Mouse (Mus musculus) right cerebral cortex, adult 2 months (tissue): Measurements from ENCODE around the gene Pttg1ip.

Experiments
- DNase-seq, 2 experiments: peaks; one replicate each; pipeline ENCODE4 v3.0.0; 2021 to 2022; ENCODE audit warnings: low spot score in 2 of 2

Pttg1ip gene

DNA sequence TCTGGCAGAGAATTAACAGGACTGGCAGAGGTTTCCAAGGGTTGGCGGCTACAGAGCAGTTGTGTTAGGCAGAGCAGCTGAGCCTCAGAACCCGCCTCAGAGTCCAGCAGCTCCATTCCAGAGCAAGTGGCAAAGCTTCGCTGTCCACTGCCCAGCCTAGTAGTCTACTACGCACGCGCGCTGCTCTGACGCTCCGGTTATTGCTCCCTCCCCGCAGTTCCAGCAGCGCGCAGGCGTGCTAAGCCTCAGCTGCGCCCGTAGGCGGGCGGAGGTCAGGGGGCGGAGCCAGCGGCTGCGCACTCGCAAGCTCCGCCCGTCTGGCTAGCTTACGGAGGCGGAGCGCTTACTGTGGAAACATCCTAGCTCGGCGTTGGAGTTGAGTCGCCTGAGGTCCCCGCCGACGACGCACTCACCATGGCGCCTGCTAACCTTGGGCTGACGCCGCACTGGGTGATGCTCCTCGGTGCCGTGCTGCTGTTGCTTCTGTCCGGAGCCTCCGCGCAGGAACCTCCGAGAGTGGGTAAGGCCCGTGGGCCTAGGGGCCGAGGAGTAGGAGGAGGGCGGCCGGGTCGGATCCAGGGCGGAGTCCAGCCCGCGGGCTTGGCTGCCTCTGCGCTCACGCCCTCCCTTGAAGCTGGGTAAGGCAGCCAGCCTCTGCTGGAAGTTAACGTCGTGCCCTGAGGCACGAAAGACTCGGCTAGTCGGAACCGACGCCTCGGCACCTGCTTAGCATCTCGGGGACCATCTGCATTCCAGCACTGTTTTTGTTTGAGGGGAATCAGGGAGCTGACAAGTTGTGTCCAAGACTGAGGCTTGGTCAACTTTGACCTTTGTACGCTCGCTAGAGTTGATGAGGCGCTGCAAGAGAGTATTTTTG lies at the start of gene Pttg1ip:
Pttg1ip (plus strand) TSS at position 313 of the 877 bp plus-strand sequence.
- peak; percentile 92 to 93 for DNase-seq

DNA sequence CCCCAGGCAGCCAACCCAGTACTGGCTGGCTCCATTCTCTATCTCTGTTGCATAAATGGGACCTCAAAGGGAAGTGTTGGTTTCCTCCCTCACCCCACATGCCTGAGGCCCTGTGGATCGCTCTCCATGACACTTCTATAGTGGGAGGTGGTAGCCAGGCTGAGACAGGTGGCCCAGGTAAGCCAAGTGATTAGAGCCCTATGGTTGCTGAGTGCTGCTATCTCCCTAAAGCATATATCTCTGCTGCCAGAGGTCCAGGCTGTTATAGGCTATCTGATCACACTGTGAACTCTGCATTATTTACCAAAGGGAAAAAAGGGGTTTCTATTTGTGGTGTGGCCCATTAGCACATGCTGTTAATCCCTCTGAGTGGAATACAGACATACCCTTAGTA lies 49.5 kb upstream of the Pttg1ip start:
- no peak for DNase-seq

DNA sequence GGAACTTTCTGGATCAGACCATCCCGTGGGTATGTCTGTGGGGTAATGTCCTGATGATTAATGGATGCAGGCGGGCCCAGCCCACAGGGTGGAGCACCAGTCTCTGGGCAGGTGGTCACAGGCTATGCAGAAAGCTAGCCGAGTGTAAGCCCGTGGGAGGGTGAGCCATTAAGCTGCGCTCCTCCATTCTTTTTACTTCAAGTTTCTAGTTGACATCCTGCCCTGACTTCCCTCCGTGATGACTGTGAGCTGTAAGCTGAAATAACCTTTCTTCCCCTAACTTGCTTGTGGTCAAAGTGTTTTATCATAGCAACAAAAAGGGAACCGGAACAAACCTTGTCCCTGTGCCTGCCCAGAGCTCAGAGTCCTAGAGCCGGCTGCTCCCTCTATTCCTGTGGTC lies 44.8 kb upstream of the Pttg1ip start:
- DNase-seq: no peak

DNA sequence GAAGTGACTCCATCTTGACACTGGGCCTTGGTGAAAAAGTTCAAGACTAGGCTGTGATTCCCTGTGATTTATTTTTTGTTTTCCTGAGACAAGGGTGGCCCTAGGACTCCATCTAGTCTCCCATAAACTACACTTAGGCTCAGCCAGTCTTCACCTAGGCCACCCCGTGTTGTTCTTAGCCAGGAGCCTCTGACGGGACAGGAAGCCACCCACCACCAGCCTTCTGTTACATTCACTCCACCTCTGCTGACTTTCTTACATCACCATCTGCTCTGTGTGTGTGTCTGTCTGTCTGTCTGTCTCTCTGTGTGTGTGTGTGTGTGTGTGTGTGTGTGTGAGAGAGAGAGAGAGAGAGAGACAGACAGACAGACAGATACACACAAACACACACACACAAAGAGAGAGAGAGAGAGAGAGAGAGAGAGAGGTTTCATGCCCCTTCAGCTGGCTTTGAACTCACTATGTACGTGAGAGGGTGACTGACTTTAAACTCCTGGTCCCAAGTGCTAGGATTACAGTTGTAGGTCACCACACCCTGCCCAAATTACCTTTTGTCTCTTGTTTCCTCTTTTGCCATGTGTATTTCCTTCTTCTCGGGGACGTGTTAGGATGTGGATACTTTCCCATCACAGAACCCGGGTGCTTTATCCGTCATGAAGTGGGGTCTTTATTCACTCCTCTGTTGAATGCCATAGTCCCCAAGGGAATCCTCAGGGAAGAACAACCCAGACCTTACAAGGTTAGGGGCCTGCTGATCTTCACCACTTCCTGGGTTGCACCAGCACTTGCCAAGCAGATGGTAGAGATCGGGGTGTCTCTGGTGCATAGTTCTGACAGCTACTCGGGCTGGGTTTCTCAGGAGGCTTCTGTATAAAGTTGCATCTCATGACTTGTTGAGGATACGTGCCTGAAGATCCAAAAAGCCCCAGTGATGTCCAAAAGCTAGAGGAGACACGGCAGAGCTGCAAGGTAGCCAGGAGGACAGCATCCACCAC lies 44.0 kb upstream of the Pttg1ip start:
- DNase-seq: no peak

DNA sequence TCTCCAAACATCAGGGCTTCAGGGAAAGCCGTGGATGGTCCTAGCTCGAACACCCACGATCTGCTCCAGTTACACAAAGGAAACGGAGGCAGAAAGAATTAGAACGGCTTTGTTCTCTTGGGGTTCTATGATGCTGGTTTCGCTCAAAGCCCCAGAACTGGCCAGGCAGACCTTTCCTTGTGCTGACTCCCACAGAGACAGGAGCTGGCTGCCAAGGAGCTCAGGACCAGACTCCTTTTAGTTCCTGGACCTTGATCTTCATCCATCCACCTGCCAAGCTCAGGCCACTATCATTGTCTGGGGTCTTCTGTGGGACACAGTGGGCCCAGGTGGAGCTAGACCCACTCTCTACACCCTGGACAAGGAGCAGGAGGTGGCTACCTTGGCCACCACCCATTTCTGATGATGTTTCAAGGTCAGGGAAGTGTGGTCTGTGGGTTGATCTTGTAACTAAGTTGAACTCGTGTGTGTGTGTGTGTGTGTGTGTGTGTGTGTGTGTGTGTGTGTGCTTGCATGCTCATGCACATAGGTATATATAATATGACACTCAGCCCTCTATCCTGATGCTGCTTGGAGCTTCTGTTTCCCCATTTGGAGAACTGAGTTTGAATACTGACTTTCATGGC lies 42.1 kb upstream of the Pttg1ip start:
- DNase-seq: no peak

DNA sequence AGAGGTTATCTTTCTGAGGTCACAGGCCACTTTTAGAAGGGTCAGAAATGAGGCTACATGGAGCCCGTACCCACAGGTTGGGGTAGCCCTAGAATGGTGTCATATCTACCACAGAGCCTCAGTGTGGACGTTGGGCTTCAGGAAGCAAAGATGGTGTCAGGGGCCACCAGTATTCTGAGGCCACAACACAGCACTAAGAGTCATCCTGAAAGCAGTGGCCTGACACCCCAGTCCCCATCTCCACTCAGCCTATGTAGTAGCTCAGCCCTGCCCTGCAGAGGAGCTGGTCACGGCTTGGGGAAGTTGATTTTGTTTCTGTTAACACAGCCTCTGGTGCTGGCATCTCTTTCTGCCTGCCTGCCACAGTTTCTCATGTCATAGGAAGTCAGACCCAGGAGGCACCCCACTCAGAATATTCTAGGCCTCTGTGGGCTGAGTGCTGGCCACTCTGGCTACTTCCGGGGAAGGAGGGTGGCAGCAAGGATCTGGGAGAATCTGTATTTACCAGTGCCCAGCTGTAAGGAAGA lies 40.9 kb upstream of the Pttg1ip start:
- DNase-seq: no peak

DNA sequence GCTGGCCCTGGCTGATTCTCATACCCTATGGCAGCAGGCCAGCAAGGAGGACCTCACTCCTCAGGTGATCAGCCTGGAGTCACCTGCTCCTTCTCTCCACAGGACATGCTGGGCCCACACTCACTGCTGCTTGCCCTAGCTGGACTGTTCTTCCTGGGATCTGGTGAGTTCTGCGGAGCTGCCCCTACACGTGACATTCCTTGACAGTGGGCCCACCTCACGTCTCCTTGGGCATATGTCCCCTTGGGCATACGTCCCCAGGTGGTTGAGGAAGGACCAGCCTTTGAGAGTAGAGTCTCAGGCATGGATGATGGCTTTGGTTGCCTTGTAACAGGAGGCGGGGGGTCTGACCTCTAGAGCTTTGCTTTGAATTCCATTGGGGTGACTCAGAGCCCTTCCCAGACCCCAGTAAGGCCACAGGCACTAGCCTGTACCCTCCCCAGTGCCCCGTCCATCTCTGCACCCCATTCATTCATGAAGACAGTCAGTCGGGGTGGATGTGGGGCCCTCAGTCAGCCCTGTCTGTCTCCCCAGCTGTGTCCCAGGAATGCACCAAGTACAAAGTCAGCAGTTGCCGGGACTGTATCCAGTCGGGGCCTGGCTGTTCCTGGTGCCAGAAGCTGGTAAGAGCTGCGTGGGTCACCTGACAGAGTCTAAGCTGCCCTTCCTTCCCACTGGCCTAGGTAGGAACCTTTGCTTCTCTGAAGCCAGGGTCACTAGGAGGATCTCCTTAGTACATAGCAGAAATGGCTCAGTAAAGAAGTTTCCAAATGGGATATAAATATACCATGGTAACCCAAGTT lies 39.5 kb upstream of the Pttg1ip start:
- DNase-seq: no peak

DNA sequence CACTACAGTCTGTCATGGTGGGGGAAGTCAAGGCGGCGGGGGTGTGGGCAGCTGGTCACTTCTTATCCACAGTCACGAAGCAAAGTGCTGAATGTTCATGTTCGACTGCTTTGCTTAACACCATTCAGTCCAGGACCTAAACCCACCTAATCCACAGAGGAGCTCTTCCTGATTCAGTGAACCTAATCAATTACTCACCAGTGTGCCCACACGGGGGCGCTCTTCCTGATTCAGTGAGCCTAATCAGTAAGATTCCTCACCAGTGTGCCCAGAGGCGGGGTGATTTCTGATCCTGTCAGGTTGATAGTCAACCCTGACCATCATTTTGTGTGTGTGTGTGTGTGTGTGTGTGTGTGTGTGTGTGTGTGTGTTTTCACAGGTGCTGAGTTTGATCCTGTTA lies 38.3 kb upstream of the Pttg1ip start:
- peak in 1 of 2 experiments; percentile 7 for DNase-seq

DNA sequence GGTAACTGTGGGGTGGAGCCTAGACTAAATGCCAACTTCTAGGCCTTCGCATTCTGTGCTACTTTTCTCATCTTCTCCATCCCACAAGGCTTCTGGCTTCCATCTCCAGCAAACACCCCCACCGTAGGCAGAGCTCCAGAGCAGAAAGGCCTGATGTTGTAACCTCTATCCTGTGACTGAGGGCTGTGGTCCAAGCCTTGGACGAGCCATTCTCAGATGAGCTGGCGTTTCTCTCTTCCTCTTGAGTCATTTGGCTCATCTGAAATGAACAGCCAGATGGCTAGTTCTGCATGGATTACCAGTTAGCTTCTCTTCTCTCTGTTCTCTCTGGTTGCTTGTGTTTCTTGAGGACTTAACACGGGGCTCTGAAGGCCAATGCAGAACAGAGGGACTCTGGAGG lies 36.6 kb upstream of the Pttg1ip start:
- peak; percentile 43 to 61 for DNase-seq

DNA sequence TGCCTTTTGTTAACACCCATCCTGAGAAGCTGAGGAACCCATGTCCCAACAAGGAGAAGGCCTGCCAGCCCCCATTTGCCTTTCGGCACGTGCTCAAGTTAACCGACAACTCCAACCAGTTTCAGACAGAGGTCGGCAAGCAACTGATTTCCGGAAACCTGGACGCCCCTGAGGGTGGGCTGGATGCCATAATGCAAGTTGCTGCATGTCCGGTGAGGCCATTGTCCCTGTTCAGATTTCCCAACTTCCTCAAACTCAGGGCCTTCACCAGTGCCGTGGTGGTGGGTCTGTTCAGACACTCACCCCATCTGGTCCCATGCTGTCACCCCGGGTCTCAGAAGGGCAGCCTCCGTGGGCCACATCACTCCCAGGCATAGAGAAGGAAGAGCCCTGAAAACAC lies 32.9 kb upstream of the Pttg1ip start:
- no peak for DNase-seq

DNA sequence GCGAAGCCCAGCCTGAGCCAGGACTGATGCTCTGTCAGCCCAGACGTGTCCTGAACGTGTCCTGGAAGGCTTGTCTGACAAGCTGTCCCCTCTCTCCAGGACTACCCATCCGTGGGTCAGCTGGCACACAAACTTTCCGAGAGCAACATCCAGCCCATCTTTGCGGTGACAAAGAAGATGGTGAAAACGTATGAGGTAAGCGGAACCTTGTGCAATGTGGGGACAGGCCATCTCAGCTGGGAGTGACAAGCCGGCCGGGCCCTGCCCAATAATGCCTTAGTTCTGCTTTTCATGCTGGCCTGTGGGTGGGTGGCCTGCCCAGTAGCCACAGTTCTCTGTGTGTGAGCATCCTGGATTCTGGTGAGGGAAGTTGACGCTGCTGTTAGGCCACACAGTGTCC lies 30.6 kb upstream of the Pttg1ip start:
- DNase-seq: no peak

DNA sequence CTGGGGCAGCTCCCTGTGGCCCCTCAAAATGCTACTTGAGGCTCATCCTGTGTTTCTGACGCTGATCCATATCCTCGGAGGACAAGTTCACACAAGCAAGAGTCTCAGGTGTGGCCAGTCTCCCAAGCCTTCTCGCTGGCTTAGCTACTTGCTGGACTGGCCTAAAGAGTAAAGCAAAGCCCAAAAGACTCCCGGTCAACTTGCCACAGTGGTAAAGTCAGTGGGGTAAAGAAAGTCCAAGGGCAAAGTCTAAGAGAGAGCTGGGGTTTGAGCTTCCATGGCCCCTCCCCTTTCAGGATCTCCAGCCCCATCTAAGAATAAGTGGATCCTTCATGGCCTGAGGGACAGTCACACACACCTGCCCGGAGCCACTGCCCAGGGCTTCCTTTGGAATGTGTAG lies 29.4 kb upstream of the Pttg1ip start:
- no peak for DNase-seq

DNA sequence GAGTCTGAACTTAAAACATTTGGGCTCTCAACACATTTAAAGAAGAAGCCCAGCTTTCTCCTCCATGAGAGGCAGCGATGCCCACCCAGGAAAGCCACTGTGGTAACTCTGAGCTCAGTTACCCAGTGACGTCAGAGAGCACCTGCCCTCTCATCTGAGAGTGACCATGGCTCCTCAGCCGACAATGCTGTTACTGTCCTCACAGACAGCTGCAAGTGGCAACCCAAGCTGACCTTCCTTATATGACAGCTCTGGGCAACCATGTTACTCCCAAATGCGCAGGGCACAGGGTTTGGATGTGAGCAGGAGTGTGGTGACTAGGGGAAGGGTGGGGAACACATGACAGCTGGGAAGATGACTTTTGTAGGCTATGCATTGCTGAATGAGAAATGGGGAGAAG lies 28.2 kb upstream of the Pttg1ip start:
- no peak for DNase-seq

DNA sequence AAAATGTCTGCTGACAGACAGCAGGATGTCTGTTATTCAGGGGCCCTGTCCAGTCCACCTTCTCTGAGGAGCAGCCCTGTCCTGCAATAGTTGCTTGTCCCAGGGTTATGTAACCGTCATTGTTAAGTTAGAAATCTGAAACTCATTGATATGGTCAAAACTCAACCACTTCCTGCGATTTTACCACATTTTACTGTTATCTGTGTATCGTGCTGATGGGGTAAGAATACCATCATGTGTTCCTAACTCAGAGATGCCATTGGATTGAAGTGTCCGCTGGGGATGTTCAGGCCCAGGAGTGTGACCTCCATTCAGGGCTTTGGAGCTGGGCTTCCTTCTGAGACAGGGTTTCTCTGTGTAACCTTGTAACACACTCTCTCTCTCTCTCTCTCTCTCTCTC lies 26.6 kb upstream of the Pttg1ip start:
- DNase-seq: no peak

DNA sequence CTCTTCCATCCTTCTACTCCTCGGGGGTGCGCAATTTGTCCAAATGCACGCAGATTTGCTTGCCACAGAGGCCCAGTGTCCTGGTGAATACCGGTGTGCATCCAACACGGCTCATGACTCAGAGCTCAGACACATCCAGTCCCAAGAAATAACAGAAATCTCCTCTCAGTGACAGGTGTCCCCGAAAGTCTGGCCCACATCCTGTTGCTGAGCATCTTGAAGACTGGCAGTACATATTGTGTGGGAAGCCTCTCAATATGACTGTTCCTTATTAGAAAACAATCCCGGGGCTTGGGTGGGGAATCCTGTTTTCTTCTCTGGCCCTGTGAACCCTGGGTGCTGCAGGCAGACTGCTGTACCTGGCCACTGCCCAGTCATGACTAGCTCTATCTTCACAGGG lies 24.9 kb upstream of the Pttg1ip start:
- peak in 1 of 2 experiments; percentile 6 for DNase-seq

DNA sequence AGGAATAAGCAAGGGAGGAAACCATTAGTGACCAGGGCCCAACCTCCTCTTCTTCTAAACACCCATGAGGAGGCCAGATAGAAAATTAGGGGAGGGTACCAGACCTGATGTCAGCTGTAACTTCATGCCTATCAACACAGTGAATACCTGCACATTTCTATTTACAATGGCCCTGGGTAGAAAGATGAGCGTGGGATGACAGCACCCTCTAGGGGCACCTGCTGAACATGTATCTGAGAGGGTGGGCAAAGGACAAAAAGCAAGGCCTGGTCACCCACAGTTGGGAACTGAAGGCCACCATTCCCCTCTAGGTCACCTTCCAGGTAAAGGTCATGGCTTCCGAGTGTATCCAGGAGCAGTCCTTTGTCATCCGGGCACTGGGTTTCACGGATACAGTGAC lies 23.9 kb upstream of the Pttg1ip start:
- no peak for DNase-seq

DNA sequence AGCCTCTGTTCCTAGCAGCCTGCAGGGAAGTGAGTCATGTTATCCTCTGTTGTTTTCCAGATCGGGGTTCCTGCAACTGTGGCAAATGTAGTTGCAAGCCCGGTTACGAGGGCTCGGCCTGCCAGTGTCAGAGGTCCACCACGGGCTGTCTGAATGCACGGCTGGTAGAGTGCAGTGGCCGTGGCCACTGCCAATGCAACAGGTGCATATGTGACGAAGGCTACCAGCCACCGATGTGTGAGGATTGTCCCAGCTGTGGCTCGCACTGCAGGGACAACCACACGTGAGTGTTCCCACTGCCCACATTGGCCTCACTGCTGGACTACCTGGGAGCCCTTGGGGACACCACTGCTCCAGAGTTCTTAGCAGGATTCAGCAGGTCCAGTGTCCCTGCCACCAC lies 21.4 kb upstream of the Pttg1ip start:
- no peak for DNase-seq

DNA sequence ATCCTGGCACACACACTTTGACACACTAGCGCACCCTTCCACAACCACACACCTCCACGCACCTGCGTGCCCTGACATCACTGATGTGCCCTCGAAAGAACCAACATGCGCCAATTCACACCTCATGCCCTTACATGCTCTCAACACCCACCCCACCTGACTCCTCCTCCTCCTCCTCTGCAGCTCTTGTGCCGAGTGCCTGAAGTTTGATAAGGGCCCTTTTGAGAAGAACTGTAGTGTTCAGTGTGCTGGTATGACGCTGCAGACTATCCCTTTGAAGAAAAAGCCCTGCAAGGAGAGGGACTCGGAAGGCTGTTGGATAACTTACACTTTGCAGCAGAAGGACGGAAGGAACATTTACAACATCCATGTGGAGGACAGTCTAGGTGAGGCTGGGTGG lies 20.7 kb upstream of the Pttg1ip start:
- no peak for DNase-seq

DNA sequence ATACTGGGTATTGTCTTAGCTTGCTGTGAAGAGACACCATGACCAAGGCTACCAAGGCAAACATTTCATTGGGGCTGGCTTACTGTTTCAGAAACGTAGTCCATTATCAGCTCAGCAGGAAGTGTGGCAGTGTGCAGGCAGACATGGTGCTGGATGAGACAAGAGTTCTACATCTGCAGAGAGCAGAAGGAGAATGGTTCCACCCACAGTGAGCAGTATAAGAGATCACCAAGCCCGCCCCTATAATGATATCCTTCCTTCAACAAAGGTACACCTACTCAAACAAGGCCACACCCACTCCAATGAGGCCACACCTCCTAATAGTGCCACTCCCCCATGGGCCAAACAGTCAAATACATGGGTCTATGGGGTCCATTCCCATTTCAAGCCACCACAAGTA lies 20.0 kb upstream of the Pttg1ip start:
- DNase-seq: no peak

DNA sequence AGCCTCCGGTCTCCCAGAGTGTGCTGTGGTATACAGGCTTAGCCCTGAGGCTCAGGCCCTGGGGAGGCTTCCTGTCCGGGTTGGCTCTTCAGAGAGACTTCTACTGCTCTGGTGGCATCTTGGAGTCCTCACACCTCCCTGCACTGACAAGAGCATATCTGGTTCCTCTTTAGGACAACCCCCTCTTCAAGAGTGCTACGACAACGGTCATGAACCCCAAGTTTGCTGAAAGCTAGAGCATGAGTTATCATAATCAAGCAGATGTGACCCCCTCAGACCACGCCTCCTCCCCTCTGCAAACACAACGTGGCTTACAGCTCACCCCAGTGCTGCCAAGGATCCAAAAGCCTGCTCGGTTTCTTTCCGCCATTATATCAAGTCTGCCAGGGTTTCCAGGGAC lies 16.5 kb upstream of the Pttg1ip start:
- no peak for DNase-seq

DNA sequence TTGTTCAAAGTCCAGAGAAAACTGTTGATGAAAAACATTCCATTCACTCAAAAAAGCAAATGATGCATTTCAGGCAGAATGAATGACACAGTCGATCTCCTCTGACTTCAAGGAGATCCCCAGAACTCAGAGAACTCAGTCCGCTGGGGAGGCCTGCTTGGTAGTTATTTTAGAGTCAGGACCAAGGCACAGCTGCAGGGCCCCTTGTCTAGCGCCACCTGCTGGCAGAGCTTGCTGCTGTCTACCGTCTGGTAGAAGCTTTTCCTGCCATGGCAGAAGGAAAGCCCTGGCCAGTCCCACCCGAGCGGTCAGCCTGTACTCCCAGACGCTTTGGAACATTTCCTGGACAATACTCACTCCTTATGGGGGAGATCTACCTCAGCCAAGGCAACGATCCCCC lies 14.9 kb upstream of the Pttg1ip start:
- peak; percentile 64 to 72 for DNase-seq
